Mouse (Mus musculus): Measurements from ENCODE around the gene Asap3.

Asap3 gene

DNA sequence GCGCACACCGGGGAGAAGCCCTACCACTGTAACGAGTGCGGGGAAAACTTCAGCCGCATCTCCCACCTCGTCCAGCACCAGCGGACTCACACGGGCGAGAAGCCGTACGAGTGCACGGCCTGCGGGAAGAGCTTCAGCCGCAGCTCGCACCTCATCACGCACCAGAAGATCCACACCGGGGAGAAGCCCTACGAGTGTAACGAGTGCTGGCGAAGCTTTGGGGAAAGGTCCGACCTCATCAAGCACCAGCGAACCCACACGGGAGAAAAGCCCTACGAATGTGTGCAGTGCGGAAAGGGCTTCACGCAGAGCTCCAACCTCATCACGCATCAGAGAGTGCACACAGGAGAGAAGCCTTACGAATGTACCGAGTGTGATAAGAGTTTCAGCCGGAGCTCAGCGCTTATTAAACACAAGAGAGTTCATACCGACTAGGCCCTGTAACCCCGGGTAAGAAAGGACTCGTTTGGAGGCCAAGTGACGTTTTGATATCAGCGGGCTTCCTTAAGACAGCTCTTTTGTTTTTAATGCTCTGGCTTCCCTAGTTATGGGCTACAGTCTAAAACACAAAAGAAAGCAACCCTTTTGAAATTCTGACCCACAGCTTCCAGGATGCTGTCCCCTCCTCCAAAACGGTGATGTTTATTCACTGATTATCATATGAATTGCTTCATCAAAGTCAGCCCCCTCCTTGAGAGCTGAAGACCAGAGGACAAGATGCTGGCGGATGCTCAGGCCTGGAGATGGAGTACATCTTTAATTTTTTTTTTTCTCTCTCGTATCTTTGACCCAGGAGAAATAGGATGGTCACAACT is 84.8 kb downstream of the Asap3 start:
- intact Hi-C loops (cut with DNase I) = no loop called here

DNA sequence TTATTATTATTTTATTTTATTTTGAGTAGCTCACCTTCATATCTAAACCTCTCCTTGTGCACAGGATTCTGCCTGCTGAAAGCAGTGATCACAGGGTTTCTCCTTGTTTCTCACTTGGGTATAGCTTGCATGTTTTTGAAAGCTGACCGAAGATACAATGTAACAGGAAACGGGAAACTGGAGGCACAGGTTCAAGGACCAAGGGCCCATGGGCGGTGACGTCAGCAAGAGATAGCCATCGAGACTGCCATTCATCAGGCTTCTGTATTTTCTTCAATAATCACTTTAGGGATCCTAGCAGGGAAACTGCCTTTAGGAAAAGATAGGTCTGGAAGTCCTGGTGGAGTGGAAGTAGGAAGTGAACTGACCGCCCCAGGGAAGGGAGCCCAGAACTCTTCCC is 85.5 kb downstream of the Asap3 start:
- intact Hi-C loops (cut with DNase I) = no loop called here
